In the genomic region with DNA sequence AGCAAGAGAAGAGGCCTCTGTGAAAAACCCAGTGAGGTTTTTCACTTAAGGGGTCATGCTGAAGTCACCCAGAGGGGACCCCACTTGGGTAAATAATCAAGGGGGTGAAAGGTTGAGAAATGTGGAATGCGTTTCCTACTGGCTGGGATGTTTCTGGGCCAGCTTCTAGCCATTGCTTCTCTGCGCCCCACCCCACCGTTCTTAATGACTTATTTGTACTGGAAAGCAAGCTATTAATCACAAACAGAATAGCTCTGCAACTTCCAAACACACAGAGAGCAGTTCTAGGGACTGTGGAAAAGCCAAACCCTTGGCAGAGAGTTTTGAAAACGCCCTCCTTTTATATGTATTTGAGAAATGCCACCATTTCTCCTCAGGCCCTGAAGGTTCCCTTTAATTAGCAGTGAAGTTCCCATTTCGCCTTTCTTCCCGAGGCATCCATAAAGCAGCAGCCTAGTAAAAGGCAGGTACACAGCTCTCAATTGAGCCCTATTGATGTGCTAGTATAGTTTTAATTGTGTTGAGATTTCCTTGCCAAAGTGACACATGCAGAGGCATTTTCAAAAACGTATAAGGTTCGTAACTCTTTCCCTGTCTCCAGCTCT, we compare ENCODE assay signal across 8 mouse cellular contexts.
DNase-seq lines count a peak whose midpoint lies in the region; ATAC-seq lines count a peak whose summit lies in the region.

No protein-coding gene starts in this region.

- H3K9me3 ChIP-seq in kidney, embryonic 14.5 days (ENCODE audit: control insufficient read depth, low read length): peaks cover 13% of the 10 kb centered on the region; the same call in 1 of the 2 replicates
- peaks cover 11% of the 10 kb centered on the region for H3K9me3 ChIP-seq in heart, embryonic 11.5 days (replicated peaks; ENCODE audit: control insufficient read depth, low read length)

- H3K4me1 ChIP-seq in kidney, embryonic 14.5 days (ENCODE audit: control insufficient read depth, insufficient read depth, low read length): peaks cover 24% of the 10 kb centered on the region; the same call in 1 of the 2 replicates
- peaks cover 23% of the 10 kb centered on the region for H3K4me1 ChIP-seq in heart, embryonic 11.5 days (ENCODE audit: control insufficient read depth, insufficient read depth, low read length)

- no peak overlapping the region for H3K4me3 ChIP-seq in kidney, embryonic 14.5 days (ENCODE audit: low read length)
- H3K4me3 ChIP-seq in heart, embryonic 11.5 days (ENCODE audit: low read depth, low read length): no peak overlapping the region

- H3K4me2 ChIP-seq in kidney, embryonic 14.5 days (replicated peaks; ENCODE audit: low read depth, low read length): no peak overlapping the region
- H3K4me2 ChIP-seq in heart, embryonic 11.5 days: no peak overlapping the region

- ATAC-seq in kidney, embryonic 14.5 days (ENCODE audit: low FRiP score, low TSS enrichment): no peak
- no peak for ATAC-seq in heart, embryonic 11.5 days (replicated peaks; ENCODE audit: insufficient number of reproducible peaks, low FRiP score, low TSS enrichment)

- peak overlapping the region; percentile 15; the same call in 1 of the 2 replicates for H3K27ac ChIP-seq in kidney, embryonic 14.5 days (ENCODE audit: low read depth, low read length)
- no peak overlapping the region for H3K27ac ChIP-seq in heart, embryonic 11.5 days (ENCODE audit: low read depth, low read length)

- intact Hi-C loops in left cerebral cortex, postnatal 10 days (cut with DNase I): no loop called here

- 30% methylated on average over 8 of the region's 8 CpGs for WGBS in kidney, embryonic 14.5 days
- WGBS in heart, embryonic 11.5 days (ENCODE audit: insufficient replicate concordance): 66% methylated on average over 8 of the region's 8 CpGs

- no peak overlapping the region for H3K9ac ChIP-seq in kidney, embryonic 14.5 days (ENCODE audit: low read depth, low read length)
- no peak overlapping the region for H3K9ac ChIP-seq in heart, embryonic 11.5 days (ENCODE audit: low read depth, low read length)

- peaks cover 6% of the 10 kb centered on the region; the same call in 1 of the 2 replicates for H3K27me3 ChIP-seq in kidney, embryonic 14.5 days (ENCODE audit: control insufficient read depth, insufficient read depth, low read length)
- peaks cover 3% of the 10 kb centered on the region; the same call in 1 of the 2 replicates for H3K27me3 ChIP-seq in heart, embryonic 11.5 days (ENCODE audit: control insufficient read depth, insufficient read depth, low read length)

- DNase-seq in adrenal gland, adult 2 months: peak; percentile 24
- DNase-seq in adrenal gland, adult 8-10 months: no peak
- peak; percentile 48 for DNase-seq in embryo, embryonic 11 days
- peak; percentile 56 for DNase-seq in lung, postnatal 14 days
- DNase-seq in left cerebral cortex, postnatal 10 days (ENCODE audit: extremely low spot score in 1 of 2, low spot score in 2 of 2): no peak
- DNase-seq in frontal cortex, postnatal 14 days (ENCODE audit: low spot score in 2 of 2): no peak

- H3K36me3 ChIP-seq in kidney, embryonic 14.5 days (ENCODE audit: control insufficient read depth, insufficient read depth, low read length): no peaks in the 10 kb centered on the region
- H3K36me3 ChIP-seq in heart, embryonic 11.5 days (ENCODE audit: control insufficient read depth, insufficient read depth, low read length): no peaks in the 10 kb centered on the region

Comparison
In these comparisons a context has a peak if more than half of its experiments do, and no peak if none do; other contexts are left out.
1. DNase-seq: peak in adrenal gland, adult 2 months (single experiment), embryo, embryonic 11 days (single experiment) and lung, postnatal 14 days (single experiment); none in adrenal gland, adult 8-10 months (single experiment), left cerebral cortex, postnatal 10 days (0 of 2) and frontal cortex, postnatal 14 days (0 of 2).